In genomic region chr7:120917279-120917591, GRCm38 (mm10) we compare ENCODE assay signal across 8 mouse cellular contexts. TPM values are rescaled to one million over a fixed set of nuclear protein-coding genes. Genes with fewer than 3 reads are reported as not detected.
DNase-seq lines count a peak whose midpoint lies in the region; ATAC-seq and TF ChIP-seq lines count a peak whose summit lies in the region.

No protein-coding gene starts in this region.

- no peaks in the 10 kb centered on the region for H3K9me3 ChIP-seq in kidney, embryonic 14.5 days (ENCODE audit: control insufficient read depth, low read length)
- H3K9me3 ChIP-seq in hindbrain, embryonic 15.5 days: no peaks in the 10 kb centered on the region
- no peaks in the 10 kb centered on the region for H3K9me3 ChIP-seq in midbrain, embryonic 14.5 days (ENCODE audit: control insufficient read depth, low read length)

- TF ChIP-seq POLR2A in cortical plate, adult 2 months (IDR thresholded peaks at IDR 0.05; ENCODE audit: extremely low read depth, insufficient read depth, low read length): no peak

- WGBS in kidney, embryonic 14.5 days: 11% methylated on average over 12 of the region's 12 CpGs
- 10% methylated on average over 12 of the region's 12 CpGs for WGBS in hindbrain, embryonic 15.5 days
- 8% methylated on average over 12 of the region's 12 CpGs for WGBS in midbrain, embryonic 14.5 days

- peak overlapping the region; percentile 45; the same call in 1 of the 2 replicates for H3K4me2 ChIP-seq in kidney, embryonic 14.5 days (replicated peaks; ENCODE audit: low read depth, low read length)
- peak overlapping the region; percentile 45 for H3K4me2 ChIP-seq in hindbrain, embryonic 15.5 days
- peak overlapping the region; percentile 71 for H3K4me2 ChIP-seq in midbrain, embryonic 14.5 days (ENCODE audit: low read length)

- no peak for TF ChIP-seq CTCF in cortical plate, adult 2 months (IDR thresholded peaks at IDR 0.05; ENCODE audit: extremely low read depth, insufficient read depth, low read length)

- no peaks in the 10 kb centered on the region for H3K36me3 ChIP-seq in kidney, embryonic 14.5 days (ENCODE audit: control insufficient read depth, insufficient read depth, low read length)
- H3K36me3 ChIP-seq in hindbrain, embryonic 15.5 days: no peaks in the 10 kb centered on the region
- no peaks in the 10 kb centered on the region for H3K36me3 ChIP-seq in midbrain, embryonic 14.5 days (ENCODE audit: control insufficient read depth, insufficient read depth, low read length)

- peak overlapping the region; percentile 84 for H3K4me3 ChIP-seq in kidney, embryonic 14.5 days (ENCODE audit: low read length)
- H3K4me3 ChIP-seq in cortical plate, adult 2 months (ENCODE audit: insufficient read depth, low read length): peak overlapping the region; percentile 89; the same call in 1 of the 2 replicates
- H3K4me3 ChIP-seq in hindbrain, embryonic 15.5 days: peak overlapping the region; percentile 73
- H3K4me3 ChIP-seq in midbrain, embryonic 14.5 days (replicated peaks; ENCODE audit: low read depth, low read length): peak overlapping the region; percentile 96

- H3K9ac ChIP-seq in kidney, embryonic 14.5 days (ENCODE audit: low read depth, low read length): no peak overlapping the region
- H3K9ac ChIP-seq in hindbrain, embryonic 15.5 days: no peak overlapping the region
- H3K9ac ChIP-seq in midbrain, embryonic 14.5 days (replicated peaks; ENCODE audit: low read length): no peak overlapping the region

- peaks cover 10% of the 10 kb centered on the region; the same call in 1 of the 2 replicates for H3K4me1 ChIP-seq in kidney, embryonic 14.5 days (ENCODE audit: control insufficient read depth, insufficient read depth, low read length)
- H3K4me1 ChIP-seq in cortical plate, adult 2 months (ENCODE audit: control insufficient read depth, insufficient read depth, low read length): no peaks in the 10 kb centered on the region
- peaks cover 26% of the 10 kb centered on the region for H3K4me1 ChIP-seq in hindbrain, embryonic 15.5 days (replicated peaks)
- H3K4me1 ChIP-seq in midbrain, embryonic 14.5 days (ENCODE audit: control insufficient read depth, insufficient read depth, low read length): no peaks in the 10 kb centered on the region

- H3K27me3 ChIP-seq in kidney, embryonic 14.5 days (ENCODE audit: control insufficient read depth, insufficient read depth, low read length): no peaks in the 10 kb centered on the region
- no peaks in the 10 kb centered on the region for H3K27me3 ChIP-seq in hindbrain, embryonic 15.5 days
- H3K27me3 ChIP-seq in midbrain, embryonic 14.5 days (ENCODE audit: control insufficient read depth, insufficient read depth, low read length): no peaks in the 10 kb centered on the region

- DNase-seq in kidney, postnatal 10 days: no peak
- no peak for DNase-seq in midbrain, embryonic 14.5 days
- no peak for DNase-seq in right cerebral cortex, postnatal 4 days
- DNase-seq in kidney, postnatal 36 days: no peak

- ATAC-seq in kidney, embryonic 14.5 days (ENCODE audit: low FRiP score, low TSS enrichment): no peak; the same call in 1 of the 2 replicates
- ATAC-seq in hindbrain, embryonic 15.5 days (ENCODE audit: low FRiP score, low read depth): peak; percentile 91
- no peak; the same call in 1 of the 2 replicates for ATAC-seq in midbrain, embryonic 14.5 days (ENCODE audit: low FRiP score, low TSS enrichment)
- no peak for ATAC-seq in cerebellum, adult (ENCODE audit: insufficient number of reproducible peaks, low FRiP score, low TSS enrichment)

- H3K27ac ChIP-seq in kidney, embryonic 14.5 days (ENCODE audit: low read depth, low read length): no peak overlapping the region
- no peak overlapping the region for H3K27ac ChIP-seq in cortical plate, adult 2 months (ENCODE audit: insufficient read depth, low read length)
- no peak overlapping the region for H3K27ac ChIP-seq in hindbrain, embryonic 15.5 days (replicated peaks)
- no peak overlapping the region for H3K27ac ChIP-seq in midbrain, embryonic 14.5 days (replicated peaks; ENCODE audit: low read depth, low read length)

RNA-seq across cellular contexts. Expression of gene Polr3e, which starts 0.3 kb away (rescaled TPM):
- 25.6 and 31.2 TPM in 2 replicates for polyA plus RNA-seq in kidney, embryonic 14.5 days (2014; fragmentation: Nextera tagmentation; extraction: Ambion mirVana)
- 25.9 and 28.0 TPM in 2 replicates for polyA plus RNA-seq in cortical plate, adult 2 months (2012; rRNA removed)
- 25.0 and 25.6 TPM in 2 replicates for polyA plus RNA-seq in hindbrain, embryonic 15.5 days (2015; fragmentation: Nextera tagmentation; extraction: Ambion mirVana)
- 20.6 and 21.6 TPM in 2 replicates for polyA plus RNA-seq in midbrain, embryonic 14.5 days (2014; fragmentation: Nextera tagmentation; extraction: Ambion mirVana)
